ENCODE assay signal across 1 mouse cellular context in the genomic region with DNA sequence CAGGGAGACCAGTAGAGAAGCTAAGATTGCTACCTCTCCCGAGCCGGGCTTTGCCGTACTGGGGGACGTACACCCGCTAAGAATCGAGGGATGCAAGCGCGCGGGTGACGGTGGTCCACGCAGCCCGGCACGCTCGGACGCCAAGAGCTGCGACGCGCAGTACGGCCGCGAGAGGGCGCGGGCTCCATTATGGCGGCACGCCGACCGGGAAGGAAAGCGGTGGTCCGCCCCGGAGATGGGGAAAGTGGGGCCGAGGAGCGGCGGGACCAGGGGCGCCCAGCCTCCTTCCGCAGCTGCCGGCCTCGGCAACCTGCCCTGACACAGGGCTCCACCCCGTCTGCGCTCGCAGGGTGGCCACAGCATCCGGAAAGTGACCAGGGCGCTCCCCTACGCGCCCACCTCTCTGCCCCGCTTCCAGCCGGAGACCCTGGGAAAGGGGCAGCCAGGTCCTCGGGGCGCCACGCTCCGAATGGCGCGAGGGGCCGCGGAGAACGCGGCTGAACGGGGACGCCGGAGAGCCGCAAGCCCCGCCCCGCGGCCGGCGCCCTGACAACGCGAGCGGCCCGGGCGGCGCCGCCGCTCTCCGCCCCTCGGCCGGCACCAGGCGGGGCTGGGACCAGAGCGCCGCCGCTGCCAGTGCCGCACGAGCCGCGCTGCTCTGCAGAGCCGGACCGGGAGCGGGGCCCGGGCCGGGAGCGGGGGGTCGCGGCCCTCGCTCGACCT.
TF ChIP-seq lines count a peak whose summit lies in the region.

TSS of gene Lpcat4 (plus strand) at position 257 of the 723 bp plus-strand sequence.

TF ChIP-seq in MEL, 35 proteins besides CTCF, POLR2A, EP300 and RAD21 (continued from another document):
- no peak for TF ChIP-seq POLR2AphosphoS5 (IDR thresholded peaks at IDR 0.05; ENCODE audit: borderline replicate concordance, low read depth, low read length)
- no peak; the same call in 1 of the 2 replicates for TF ChIP-seq TCF12 (IDR thresholded peaks at IDR 0.05; ENCODE audit: low read depth, low read length)
- TF ChIP-seq TBP (IDR thresholded peaks at IDR 0.05; ENCODE audit: low read depth, low read length) = 0 out of 2 replicates have a peak, but pooled peaks have one; percentile 2
- TF ChIP-seq ZKSCAN1 (IDR thresholded peaks at IDR 0.05; ENCODE audit: low read depth, low read length) = no peak
- TF ChIP-seq KAT2A (conservative IDR thresholded peaks at IDR 0.05; ENCODE audit: low read depth, low read length) = no peak; the same call in 1 of the 2 replicates
- TF ChIP-seq UBTF (IDR thresholded peaks at IDR 0.05; ENCODE audit: borderline replicate concordance, insufficient read depth, low read depth, low read length) = peak; percentile 90
- TF ChIP-seq ELF1 (IDR thresholded peaks at IDR 0.05; ENCODE audit: low read depth, low read length) = peak; percentile 19; the same call in 1 of the 2 replicates
- TF ChIP-seq NELFE (IDR thresholded peaks at IDR 0.05; ENCODE audit: low read depth, low read length) = peak; percentile 76
- no peak for TF ChIP-seq MAFK (IDR thresholded peaks at IDR 0.05; ENCODE audit: borderline replicate concordance, low read depth, low read length)
- TF ChIP-seq MXI1 (IDR thresholded peaks at IDR 0.05; ENCODE audit: low read depth, low read length) = peak; percentile 64; the same call in 1 of the 2 replicates
- TF ChIP-seq SMC3 (IDR thresholded peaks at IDR 0.05; ENCODE audit: low read depth, low read length) = peak; percentile 66
- 0 out of 2 replicates have a peak, but pooled peaks have one; percentile 13 for TF ChIP-seq BHLHE40 (IDR thresholded peaks at IDR 0.05; ENCODE audit: borderline replicate concordance, low read depth, low read length)
- TF ChIP-seq ZC3H11A (IDR thresholded peaks at IDR 0.05; ENCODE audit: low read depth, low read length) = peak; percentile 37
- no peak for TF ChIP-seq GATA1 (IDR thresholded peaks at IDR 0.05; ENCODE audit: low read depth, low read length)
- TF ChIP-seq MAX (IDR thresholded peaks at IDR 0.05; ENCODE audit: low read length) = peak; percentile 55; the same call in 1 of the 2 replicates
- no peak for TF ChIP-seq USF1 (IDR thresholded peaks at IDR 0.05; ENCODE audit: low read depth, low read length)
- TF ChIP-seq MYB (IDR thresholded peaks at IDR 0.05; ENCODE audit: low read depth, low read length) = no peak
- TF ChIP-seq ZMIZ1 (IDR thresholded peaks at IDR 0.05; ENCODE audit: low read depth, low read length) = peak; percentile 68; the same call in 1 of the 2 replicates
- TF ChIP-seq POLR2AphosphoS2 (IDR thresholded peaks at IDR 0.05; ENCODE audit: low read length) = peak; percentile 56; the same call in 1 of the 2 replicates
